Mouse (Mus musculus) layer of hippocampus, adult 11-12 months (tissue): ENCODE measurements around the gene Nsmce3.

Experiments used
- DNase-seq: peaks from one replicate; pipeline ENCODE4 v3.0.0; 2022; ENCODE audit warnings: low spot score

The Nsmce3 gene

GRCm38 (mm10) chr7:64872743-64873241 is at the start of gene Nsmce3:
Gene Nsmce3 (minus strand): TSS chr7:64872997.
- peak; percentile 98 for DNase-seq

GRCm38 (mm10) chr7:64921189-64921588 is 48.4 kb upstream of the Nsmce3 start:
- DNase-seq: no peak

- DNase-seq: no peak
Observed at GRCm38 (mm10) chr7:64920735-64921134, 47.9 kb upstream of the Nsmce3 start.

GRCm38 (mm10) chr7:64916654-64917053 is 43.9 kb upstream of the Nsmce3 start:
- DNase-seq: no peak

- peak; percentile 33 for DNase-seq
Observed at GRCm38 (mm10) chr7:64915121-64915520, 42.3 kb upstream of the Nsmce3 start.

- no peak for DNase-seq
Observed at GRCm38 (mm10) chr7:64911945-64912344, 39.1 kb upstream of the Nsmce3 start.

- no peak for DNase-seq
Observed at GRCm38 (mm10) chr7:64910208-64910607, 37.4 kb upstream of the Nsmce3 start.

GRCm38 (mm10) chr7:64906955-64907354 is 34.2 kb upstream of the Nsmce3 start:
- no peak for DNase-seq

- no peak for DNase-seq
Observed at GRCm38 (mm10) chr7:64905506-64905905, 32.7 kb upstream of the Nsmce3 start.

GRCm38 (mm10) chr7:64900249-64900648 is 27.5 kb upstream of the Nsmce3 start:
- no peak for DNase-seq

- DNase-seq: no peak
Observed at GRCm38 (mm10) chr7:64896587-64896986, 23.8 kb upstream of the Nsmce3 start.

- DNase-seq: no peak
Observed at GRCm38 (mm10) chr7:64895685-64896101, 22.9 kb upstream of the Nsmce3 start.

- no peak for DNase-seq
Observed at GRCm38 (mm10) chr7:64891139-64891538, 18.3 kb upstream of the Nsmce3 start.

- peak; percentile 41 for DNase-seq
Observed at GRCm38 (mm10) chr7:64889919-64890318, 17.1 kb upstream of the Nsmce3 start.

- DNase-seq: no peak
Observed at GRCm38 (mm10) chr7:64884187-64884862, 11.5 kb upstream of the Nsmce3 start.

GRCm38 (mm10) chr7:64882243-64882642 is 9.4 kb upstream of the Nsmce3 start:
- no peak for DNase-seq

GRCm38 (mm10) chr7:64881387-64881786 is 8.6 kb upstream of the Nsmce3 start:
- no peak for DNase-seq

GRCm38 (mm10) chr7:64880415-64880814 is 7.6 kb upstream of the Nsmce3 start:
- DNase-seq: no peak

- no peak for DNase-seq
Observed at GRCm38 (mm10) chr7:64874941-64875340, 2.1 kb upstream of the Nsmce3 start.

GRCm38 (mm10) chr7:64873266-64873665 is 469 bp upstream of the Nsmce3 start:
- no peak for DNase-seq

GRCm38 (mm10) chr7:64871987-64872742 is 632 bp downstream of the Nsmce3 start:
- DNase-seq: no peak

- peak; percentile 34 for DNase-seq
Observed at GRCm38 (mm10) chr7:64869549-64870065, 3.2 kb downstream of the Nsmce3 start.

GRCm38 (mm10) chr7:64863538-64863937 is 9.3 kb downstream of the Nsmce3 start:
- DNase-seq: no peak
